Mouse (Mus musculus) regulatory T cell (primary cell): Measurements from ENCODE around the gene Ntn5.
"Not testable (repeated sequence)": the region's sequence is repeated elsewhere in the genome, so short reads cannot be mapped to it uniquely, and the experiment has no call there.

Experiments used
- in situ Hi-C: fragments of 300-600 bp; cut with MboI, MseI; formaldehyde crosslinking; loops from one replicate; pipeline ENCODE4 v1.15.1; 2025; ENCODE audit warnings: high pct_unique_total_duplicates

Gene Ntn5

DNA sequence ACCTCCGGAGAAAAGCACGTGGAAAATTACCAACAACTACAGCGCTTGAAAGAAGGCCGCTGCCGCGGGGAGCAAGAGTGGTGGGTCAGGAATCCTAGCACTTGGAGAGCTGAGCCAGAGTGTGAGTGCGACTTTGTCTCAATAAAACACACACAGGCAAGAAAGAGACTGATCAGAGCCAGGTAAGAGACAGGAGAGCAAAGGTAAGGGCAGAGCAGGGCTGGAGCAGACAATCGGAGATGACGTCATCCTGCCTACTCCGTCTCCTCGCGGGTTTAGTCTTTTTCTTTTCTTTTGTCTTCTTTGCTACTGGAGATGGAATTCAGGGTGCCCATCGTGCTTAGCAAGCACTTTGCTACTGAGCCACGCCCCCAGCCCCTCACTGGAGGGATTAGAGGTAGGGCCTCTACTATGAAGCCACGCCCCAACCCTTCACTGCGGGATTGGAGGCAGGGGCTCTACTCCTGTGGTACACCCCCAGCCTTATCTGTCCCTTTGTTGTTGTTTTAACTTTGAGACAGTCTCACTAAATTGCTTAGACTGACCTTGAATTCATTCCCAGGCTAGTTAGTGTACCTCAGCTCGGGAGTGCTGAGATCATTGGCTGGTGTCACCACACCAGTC lies 29.3 kb upstream of the Ntn5 start:
- in situ Hi-C loops, result no loop called here

- in situ Hi-C loops, result no loop called here
These were observed 22.9 kb upstream of the Ntn5 start for GRCm38 (mm10) chr7:45660746-45661478.

- in situ Hi-C loops, result not testable (repeated sequence)
These were observed 22.1 kb upstream of the Ntn5 start for GRCm38 (mm10) chr7:45661702-45662101.

DNA sequence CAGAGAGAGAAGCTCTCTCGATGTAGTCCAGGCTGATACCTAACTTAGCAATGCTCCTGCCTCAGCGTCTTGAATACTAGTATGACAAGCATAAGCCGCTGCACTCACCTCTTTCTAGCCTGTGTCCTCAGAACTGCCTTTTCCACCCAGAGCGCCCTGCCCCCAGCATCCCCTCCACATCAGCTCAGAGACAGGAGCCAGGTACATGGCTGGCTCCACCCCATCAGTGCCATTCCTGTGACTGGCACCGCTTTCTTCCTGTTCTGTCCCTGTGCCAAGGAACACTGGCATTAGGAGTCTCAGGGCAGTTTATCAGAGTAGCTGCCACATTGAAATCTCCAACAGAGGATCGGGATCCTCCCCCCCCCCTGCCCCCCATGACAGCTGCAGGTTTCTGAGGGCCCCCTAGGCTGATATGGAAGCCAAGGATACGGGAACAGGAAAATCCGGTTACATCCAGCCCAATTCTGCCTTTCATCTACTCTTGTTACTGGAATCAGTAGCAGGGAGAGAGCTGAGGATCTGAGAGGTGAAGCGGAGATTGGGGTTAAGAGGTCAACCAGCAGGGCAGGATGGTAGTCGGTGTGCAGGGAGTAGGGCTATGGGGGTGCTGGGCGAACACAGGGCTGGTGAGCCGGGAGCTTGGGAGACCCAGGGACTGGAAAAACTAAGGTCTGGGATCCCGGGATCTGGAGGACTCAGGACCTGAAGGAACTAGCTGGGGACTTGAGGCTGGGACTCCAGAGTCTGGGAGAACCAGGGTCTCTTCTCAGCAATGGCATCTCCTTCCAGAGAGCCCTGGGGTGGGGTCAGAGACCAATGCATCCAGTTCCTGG lies 18.3 kb upstream of the Ntn5 start:
- in situ Hi-C loops, result no loop called here

GRCm38 (mm10) chr7:45666161-45666560 lies 17.7 kb upstream of the Ntn5 start, which contains the start of gene Fut2:
Fut2 (minus strand) TSS chr7:45666394.
- in situ Hi-C loops, result no loop called here

- in situ Hi-C loops, result no loop called here
These were observed 16.1 kb upstream of the Ntn5 start for GRCm38 (mm10) chr7:45667761-45668160.

GRCm38 (mm10) chr7:45668921-45669320 lies 14.9 kb upstream of the Ntn5 start:
- in situ Hi-C loops, result no loop called here

DNA sequence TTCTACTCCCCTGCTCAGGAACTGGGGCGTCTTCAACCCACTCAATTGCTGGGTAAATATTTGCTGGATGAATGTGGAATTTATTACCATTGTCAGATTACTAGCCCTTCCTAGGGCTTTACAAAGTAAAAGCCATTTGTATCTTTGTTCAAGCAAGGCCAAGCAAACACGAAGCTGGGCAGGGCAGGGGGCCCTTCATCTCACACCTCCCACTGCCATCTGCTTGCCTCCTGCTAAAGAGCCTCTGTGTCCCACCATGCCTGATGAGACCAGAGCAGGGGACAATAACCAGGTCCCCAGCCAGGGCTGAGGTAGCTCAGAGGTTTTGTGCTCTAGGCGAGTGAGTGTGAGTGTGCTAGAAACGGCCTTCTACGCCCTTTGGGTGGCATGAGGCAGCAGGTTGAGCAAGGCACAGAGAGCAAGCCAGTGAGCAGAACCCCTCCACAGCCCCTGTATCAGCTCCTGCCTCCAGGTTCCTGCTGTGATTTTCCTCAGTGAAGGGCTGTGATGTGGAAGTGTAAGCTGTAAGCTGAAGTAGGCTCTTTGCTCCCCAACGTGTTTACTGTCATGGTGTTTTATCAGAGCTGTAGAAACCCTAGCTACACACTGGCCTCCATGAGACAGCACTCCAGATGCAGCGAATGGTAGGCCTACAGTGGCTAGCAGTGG lies 6.1 kb upstream of the Ntn5 start:
- in situ Hi-C loops, result no loop called here

DNA sequence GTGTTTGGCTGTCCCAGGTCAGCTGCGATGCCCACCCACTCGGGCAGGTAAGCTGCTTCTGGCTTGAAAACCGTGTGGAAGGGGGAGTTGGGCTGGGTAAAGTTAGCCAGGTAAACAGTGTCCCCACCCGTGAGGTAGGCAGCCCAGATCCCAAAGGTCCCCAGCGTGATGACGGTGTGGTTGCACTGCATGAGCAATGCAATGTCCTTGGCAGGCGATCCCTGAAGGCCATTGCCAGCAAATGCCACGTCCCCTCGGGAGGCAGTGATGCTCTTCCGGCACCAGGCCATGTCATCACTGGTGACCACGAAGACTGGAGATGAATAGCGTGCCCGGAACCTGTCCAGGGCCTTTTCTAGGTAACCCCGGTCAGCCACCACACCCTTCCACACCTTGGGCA lies 5.3 kb upstream of the Ntn5 start:
- in situ Hi-C loops, result no loop called here

GRCm38 (mm10) chr7:45679966-45680621 lies 3.7 kb upstream of the Ntn5 start:
- in situ Hi-C loops, result no loop called here

DNA sequence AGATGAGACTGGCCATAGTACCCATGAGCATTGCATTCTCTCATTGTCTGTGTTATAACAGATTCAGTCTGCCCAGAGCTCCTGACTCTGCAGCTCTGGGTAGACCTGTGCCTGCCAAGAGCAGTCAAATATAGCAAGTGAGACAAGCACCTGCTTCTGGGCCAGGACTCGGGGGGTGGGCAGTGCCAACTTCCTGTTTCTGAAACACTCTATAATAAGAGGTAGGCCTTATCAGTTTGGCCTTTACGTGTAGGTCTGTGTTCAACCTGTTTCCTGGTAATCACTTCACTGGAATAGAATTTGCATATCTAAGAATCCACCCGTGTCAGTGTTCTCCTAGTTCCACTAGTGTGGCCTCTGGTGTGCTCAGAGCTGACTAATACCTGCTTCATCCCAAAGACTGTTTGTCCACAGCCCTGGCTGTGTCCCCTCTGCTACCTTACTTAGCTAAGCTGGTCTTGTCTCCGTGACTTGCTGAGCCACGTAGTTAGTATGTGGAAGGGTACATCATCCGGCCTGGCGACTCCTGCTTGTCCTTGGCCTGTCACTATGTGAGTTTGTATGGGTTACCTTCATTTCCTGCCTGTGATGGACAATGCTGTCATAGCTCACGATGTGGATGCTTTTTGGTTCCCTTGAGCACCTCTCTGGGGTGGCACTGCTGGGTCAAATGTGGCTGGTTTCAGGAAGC lies 2.6 kb upstream of the Ntn5 start:
- in situ Hi-C loops, result no loop called here

DNA sequence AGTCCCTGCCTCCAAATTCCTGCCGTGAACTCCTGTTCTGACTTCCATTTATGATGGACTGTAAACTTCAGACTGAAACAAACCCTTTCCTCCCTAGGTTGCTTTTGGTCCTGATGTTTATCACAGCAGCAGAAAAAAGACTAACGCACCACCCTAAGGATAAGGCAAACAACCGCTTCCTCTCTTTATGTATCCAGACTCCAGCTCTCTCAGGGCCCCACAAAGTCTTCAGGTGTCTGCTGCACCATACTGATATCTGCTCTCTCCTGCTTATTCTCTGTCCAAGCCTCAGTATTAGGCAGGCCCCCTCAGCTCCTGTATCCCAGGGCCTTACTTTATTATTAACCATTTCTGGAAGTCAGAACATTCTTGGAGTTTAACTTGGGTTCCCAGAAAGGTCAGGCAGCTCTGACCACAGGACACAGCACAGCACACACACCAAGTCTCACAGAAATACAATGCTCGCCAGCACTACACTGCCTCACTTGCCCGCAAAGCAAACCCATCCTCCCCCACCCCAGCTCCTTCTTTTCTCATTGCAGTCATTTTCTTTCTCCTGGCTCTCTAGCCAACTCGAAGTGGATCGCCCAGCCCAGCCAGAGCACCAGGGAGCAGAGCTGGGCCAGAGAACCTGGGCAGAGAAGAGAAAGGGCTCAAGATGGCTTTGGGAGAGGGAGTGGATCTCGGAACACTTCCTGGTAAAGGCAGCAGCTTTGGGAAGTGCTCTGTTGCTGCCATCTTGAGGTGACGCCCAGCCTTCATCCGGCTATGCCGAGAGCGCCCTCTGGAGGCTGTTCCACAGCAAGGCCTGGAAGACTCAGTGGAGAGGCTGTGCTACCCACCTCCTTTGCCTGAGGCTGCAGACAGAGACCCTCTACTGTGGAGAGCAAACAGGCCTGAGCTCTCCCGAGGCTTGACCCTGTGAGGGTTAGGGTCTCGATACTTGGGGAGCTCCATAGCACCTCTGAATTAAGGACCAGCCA lies 1.4 kb upstream of the Ntn5 start:
- in situ Hi-C loops, result no loop called here

DNA sequence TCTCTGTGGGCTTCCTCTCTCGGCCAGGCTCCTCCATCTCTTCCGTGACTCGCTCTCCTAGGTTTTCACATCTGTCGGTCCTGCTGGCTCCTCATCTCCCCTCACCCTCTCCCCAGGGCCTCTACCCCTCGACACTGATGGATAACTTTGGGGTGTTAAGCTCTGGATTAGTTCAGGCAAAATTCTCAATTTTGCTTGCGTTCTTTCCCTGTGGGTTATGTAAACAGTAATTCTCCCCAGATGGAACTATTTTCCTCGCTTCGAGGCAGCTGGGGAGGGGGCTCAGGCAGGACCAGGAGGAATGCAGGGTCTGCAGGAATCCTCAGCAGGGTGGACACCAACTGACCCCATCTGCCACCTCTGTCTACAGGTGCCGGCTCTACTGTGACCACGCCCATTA lies 2.0 kb downstream of the Ntn5 start:
- in situ Hi-C loops, result no loop called here

GRCm38 (mm10) chr7:45686841-45687240 lies 3.0 kb downstream of the Ntn5 start:
- in situ Hi-C loops, result no loop called here

GRCm38 (mm10) chr7:45689099-45689498 lies 5.3 kb downstream of the Ntn5 start:
- in situ Hi-C loops, result no loop called here

GRCm38 (mm10) chr7:45689800-45690199 lies 6.0 kb downstream of the Ntn5 start:
- in situ Hi-C loops, result no loop called here

DNA sequence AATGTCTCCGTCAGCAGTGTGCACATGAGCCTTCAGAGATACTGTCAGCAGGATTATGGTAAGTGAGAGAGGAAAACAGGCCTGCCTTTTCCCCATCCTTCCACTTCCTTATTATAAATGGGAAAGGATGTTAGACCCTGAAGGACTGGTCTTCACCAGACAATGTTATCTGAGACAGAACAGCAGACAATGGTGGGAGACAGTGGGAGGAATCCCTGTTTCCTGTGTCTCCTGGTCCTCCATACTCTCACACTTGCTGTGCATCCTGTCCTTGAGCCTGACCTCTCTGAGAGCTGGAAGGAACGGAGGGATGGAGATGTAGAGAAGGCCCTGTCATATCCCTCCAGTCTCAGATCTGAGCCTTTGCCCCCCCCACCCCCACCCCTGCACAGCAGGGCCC lies 8.5 kb downstream of the Ntn5 start:
- in situ Hi-C loops, result no loop called here

DNA sequence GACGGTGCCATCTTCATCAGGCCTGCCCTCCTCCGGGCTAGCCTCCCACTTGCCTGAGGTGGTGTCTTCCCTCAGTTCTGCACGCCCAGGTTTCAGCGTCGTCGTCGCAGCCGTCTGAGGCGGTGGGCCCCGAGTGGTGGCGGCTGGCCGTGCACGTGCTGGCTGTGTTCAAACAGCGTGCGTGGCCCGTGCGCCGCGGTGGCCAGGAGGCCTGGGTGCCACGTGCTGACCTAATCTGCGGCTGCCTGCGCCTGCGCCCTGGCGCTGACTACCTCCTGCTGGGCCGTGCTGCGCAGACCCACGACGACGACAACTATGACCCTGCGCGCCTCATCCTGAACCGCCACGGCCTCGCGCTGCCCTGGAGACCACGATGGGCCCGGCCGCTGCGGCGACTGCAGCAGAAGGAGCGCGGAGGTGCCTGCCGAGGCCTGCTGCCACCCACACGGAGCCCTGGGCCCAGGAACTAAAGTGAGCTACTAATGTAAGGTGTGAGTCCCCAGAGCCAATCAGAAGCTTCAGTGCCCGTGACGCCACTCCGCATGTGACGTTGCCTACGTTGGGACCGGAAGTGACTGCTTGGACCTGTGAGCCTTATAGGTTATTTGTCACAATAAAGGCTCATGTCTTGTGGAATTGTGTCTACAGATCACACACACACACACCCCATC lies 10.2 kb downstream of the Ntn5 start, which contains the start of gene Sec1:
Gene Sec1, minus strand, starts transcription at position 482 of the 671 bp plus-strand sequence.
- in situ Hi-C loops, result no loop called here

GRCm38 (mm10) chr7:45695098-45695497 lies 11.3 kb downstream of the Ntn5 start:
- in situ Hi-C loops, result no loop called here
